Mouse (Mus musculus): ENCODE measurements around the gene Sypl. TPM values are rescaled to one million over a fixed set of nuclear protein-coding genes. Genes with fewer than 3 reads are reported as not detected.

Gene Sypl
- polyA plus RNA-seq, 1 experiment from 2014 or later = 39.5 TPM

DNA sequence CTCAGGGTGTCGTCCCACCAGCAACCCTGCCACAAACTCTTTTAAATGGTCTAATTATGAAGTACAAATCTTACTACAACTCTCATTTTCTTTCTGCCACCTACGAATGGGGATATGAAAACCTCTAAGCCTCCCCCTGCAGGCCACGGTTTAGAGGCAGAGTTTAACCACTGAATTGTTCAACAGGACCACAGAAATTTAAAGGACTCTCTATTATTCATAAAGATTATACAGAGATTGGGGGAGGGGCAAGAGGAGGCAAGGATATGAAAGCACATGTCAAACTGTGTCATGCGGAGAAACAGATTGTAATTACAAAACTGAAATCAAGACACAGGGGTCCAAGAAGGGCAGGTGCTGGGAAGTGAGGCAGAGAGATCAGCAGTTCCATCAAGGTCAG, 7.3 kb upstream of the Sypl start:
- Histone ChIP-seq H3K4me1 (replicated peaks) (0 out of 2 replicates have a peak, but pooled peaks cover 3% of the 10 kb centered on the region), H3K9ac (no peak overlapping the region), H3K9me3 (no peaks in the 10 kb centered on the region), H3K4me3 (no peak overlapping the region), H3K27me3 (no peaks in the 10 kb centered on the region), H3K27ac (replicated peaks) (no peak overlapping the region), H3K36me3 (no peaks in the 10 kb centered on the region), H3K4me2 (no peak overlapping the region)
- 79% methylated on average over 4 of the region's 4 CpGs for WGBS
- ATAC-seq (ENCODE audit: low FRiP score, low read depth) = no peak

DNA sequence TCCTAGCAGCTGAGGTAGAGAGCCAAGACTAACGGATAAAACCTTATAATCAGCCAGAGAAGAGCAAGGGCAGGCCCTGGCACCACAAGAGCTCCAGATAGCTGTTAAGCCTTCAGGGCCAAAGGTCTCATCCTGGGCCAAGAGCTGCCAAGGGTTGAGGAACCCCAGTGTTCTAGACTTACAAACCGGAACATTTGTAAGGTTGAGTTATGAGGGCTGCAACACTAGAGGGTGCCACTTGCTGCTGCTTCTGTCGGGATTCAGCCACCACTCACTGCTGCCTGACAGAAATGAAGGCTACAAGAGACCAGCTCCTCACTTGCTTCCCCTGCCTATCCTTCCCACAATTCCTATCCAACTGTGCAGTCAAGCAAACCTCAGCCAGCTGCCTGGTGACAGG, 1.3 kb upstream of the Sypl start:
- H3K27ac ChIP-seq (replicated peaks) = no peak overlapping the region
- no peak overlapping the region for H3K4me3 ChIP-seq
- 40% methylated on average over 3 of the region's 3 CpGs for WGBS
- peaks cover 25% of the 10 kb centered on the region for H3K4me1 ChIP-seq (replicated peaks)
- no peaks in the 10 kb centered on the region for H3K36me3 ChIP-seq
- no peaks in the 10 kb centered on the region for H3K9me3 ChIP-seq
- no peaks in the 10 kb centered on the region for H3K27me3 ChIP-seq
- H3K4me2 ChIP-seq = no peak overlapping the region
- no peak overlapping the region for H3K9ac ChIP-seq
- ATAC-seq (ENCODE audit: low FRiP score, low read depth) = no peak

DNA sequence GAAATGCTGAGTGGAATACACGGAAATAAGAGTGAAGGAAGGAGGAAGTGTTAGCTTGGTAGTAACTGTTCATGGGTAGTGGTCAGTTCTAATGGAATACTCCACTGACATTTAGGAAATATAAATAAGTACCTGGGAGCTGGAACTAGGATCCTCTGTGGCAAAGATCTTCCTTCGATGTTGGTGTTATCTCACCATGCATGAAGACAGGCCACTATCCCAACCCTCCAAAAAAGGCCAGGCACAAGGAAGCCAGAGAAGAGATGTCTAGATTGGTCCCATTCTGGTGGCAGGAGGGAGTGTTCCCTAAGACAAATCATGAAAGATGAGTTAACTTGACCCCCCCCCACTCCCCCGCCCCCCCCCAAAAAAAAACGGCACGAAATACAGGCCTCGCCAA, 625 bp upstream of the Sypl start:
- Histone ChIP-seq H3K27ac (replicated peaks) (peak overlapping the region; percentile 93), H3K36me3 (no peaks in the 10 kb centered on the region), H3K9me3 (no peaks in the 10 kb centered on the region), H3K9ac (peak overlapping the region; percentile 67), H3K4me1 (replicated peaks) (peaks cover 25% of the 10 kb centered on the region), H3K4me3 (peak overlapping the region; percentile 57), H3K4me2 (peak overlapping the region; percentile 78), H3K27me3 (no peaks in the 10 kb centered on the region)
- no peak for ATAC-seq (ENCODE audit: low FRiP score, low read depth)
- whole genome bisulfite sequencing = 17% methylated on average over 6 of the region's 6 CpGs

DNA sequence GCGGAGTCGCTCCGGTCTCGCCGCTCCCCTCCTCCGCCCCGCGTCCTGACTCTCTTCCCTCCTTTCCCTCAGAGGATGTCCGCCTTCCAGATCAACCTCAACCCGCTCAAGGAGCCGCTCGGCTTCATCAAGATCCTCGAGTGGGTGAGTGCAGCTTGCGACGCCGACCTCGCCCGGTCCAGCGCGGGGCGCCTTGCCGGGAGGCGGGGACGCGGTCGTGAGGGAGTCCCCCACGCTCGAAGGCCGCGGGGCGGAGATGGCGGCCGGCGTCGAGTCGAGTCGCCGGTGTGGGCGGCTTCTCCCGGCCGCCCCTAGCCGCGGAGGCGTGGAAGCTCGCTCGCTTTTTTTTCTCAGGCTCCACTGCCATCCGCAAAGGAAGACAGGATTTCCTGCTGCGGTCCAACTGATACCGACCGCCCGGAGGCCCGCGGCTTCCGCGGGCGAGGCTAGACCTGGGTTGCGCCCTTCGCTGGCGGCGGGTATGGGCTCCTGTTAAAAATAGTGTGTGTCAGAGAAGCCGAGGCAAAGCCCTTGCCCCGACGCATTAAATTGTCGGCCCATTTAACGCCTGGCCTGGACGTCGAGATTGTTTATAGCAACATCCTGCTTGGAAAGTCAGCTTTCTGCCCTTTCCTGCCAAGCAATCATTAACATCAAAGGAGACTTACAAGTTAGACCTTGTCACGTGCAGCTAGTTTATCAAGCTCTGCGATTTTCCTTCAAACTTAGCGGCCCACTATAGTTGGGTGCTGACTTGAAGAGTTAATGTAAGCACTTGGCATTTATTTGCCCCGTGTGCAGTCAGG, 728 bp downstream of the Sypl start:
- under 1% methylated on average over 67 of the region's 71 CpGs for WGBS
- Histone ChIP-seq H3K27me3 (no peaks in the 10 kb centered on the region), H3K36me3 (no peaks in the 10 kb centered on the region), H3K9me3 (no peaks in the 10 kb centered on the region), H3K4me1 (replicated peaks) (peaks cover 25% of the 10 kb centered on the region), H3K27ac (replicated peaks) (peak overlapping the region; percentile 93), H3K4me2 (peak overlapping the region; percentile 78), H3K4me3 (peak overlapping the region; percentile 57), H3K9ac (peak overlapping the region; percentile 67)
- peak; percentile 78; the same call in 1 of the 2 replicates for ATAC-seq (ENCODE audit: low FRiP score, low read depth)

DNA sequence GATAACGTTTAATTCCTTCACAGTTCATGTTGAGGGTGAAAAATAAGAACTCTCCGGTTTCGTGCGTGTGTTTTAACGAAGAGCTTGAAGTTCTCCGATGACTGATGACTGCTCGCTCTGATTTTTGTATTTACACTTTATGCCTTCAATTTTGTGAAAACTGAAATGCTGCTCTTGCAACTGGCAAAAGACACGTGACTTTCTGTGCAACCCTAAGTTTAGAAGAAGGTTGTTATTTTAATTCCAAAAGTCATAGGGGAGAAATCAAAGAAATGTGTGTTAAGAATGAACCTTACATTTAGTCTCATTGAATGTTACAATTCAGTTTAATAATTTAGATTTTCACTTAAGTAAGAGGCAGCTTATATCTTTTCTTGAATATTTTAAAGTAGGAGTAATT, 1.3 kb downstream of the Sypl start:
- H3K9me3 ChIP-seq = no peaks in the 10 kb centered on the region
- H3K4me3 ChIP-seq = peak overlapping the region; percentile 57
- H3K9ac ChIP-seq = peak overlapping the region; percentile 67
- no peaks in the 10 kb centered on the region for H3K36me3 ChIP-seq
- no peak overlapping the region; the same call in 1 of the 2 replicates for H3K27ac ChIP-seq (replicated peaks)
- WGBS = 3% methylated on average over 8 of the region's 8 CpGs
- peak overlapping the region; percentile 78 for H3K4me2 ChIP-seq
- ATAC-seq (ENCODE audit: low FRiP score, low read depth) = no peak
- no peaks in the 10 kb centered on the region for H3K27me3 ChIP-seq
- peaks cover 25% of the 10 kb centered on the region for H3K4me1 ChIP-seq (replicated peaks)

DNA sequence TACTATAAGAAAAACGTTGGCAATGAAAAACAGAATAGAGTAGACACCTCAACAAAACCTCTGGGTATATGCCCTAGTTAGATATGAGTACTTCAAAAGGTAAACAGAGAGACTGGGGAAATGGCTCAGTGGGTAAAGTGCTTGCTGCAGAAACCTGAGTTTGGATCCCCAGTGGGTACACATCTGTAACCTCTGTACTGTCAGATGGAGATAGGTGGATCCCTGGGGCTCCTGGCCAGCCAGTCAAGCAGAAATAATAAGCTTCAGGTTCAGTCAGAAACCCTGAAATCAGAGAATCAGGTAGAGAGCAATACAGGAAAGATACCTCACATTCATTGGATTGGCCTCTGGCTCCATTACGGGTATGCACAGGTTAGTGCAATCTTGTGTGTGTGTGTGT, 3.5 kb downstream of the Sypl start:
- no peaks in the 10 kb centered on the region for H3K36me3 ChIP-seq
- WGBS = 77% methylated on average over 2 of the region's 2 CpGs
- H3K9ac ChIP-seq = no peak overlapping the region
- H3K27me3 ChIP-seq = no peaks in the 10 kb centered on the region
- H3K9me3 ChIP-seq = no peaks in the 10 kb centered on the region
- no peak for ATAC-seq (ENCODE audit: low FRiP score, low read depth)
- H3K4me2 ChIP-seq = no peak overlapping the region
- H3K4me3 ChIP-seq = no peak overlapping the region
- no peak overlapping the region for H3K27ac ChIP-seq (replicated peaks)
- H3K4me1 ChIP-seq (replicated peaks) = peaks cover 25% of the 10 kb centered on the region

DNA sequence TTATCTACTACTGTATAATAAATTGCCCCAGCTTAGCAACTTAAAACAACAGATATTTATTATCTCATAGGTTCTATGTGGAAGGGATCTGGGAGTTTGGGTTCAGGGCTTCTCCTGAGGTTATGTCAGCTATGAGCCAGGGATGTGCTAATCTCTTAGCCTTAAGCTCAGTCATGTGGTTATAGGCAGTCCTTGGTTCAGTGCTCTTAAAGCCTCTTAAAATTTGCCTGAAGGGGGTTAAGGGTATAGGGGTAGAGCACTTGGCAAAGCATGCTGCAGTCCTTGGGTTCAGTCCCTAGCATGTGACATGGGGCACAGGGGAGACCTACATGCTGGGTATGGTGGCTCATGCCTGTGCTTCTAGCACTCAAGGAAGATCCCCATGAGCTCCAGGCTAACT, 8.4 kb downstream of the Sypl start:
- H3K27ac ChIP-seq (replicated peaks) = no peak overlapping the region
- H3K9me3 ChIP-seq = no peaks in the 10 kb centered on the region
- no peak for ATAC-seq (ENCODE audit: low FRiP score, low read depth)
- no peak overlapping the region for H3K4me2 ChIP-seq
- no peak overlapping the region for H3K4me3 ChIP-seq
- no peaks in the 10 kb centered on the region for H3K36me3 ChIP-seq
- no peak overlapping the region for H3K9ac ChIP-seq
- H3K27me3 ChIP-seq = no peaks in the 10 kb centered on the region
- H3K4me1 ChIP-seq (replicated peaks) = no peaks in the 10 kb centered on the region

DNA sequence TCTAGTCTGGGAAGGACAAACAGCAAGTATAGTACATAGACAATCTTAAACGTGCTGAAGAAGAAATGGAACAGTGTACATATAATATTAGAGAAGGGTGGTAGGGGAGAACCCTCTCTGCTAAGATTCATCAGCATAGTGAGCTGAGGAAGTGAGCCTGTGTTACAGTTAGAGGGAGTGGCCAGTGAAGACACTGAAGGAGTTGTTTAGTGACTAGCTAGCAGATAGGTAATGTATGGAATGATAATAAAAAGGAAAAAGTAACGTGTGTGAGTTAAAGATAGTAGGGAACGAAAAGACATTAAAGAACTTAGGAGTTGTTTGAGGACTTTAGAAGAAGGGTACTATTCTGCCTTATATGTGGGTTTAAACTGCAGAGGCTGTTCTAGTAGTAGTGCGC, 10.2 kb downstream of the Sypl start:
- Histone ChIP-seq H3K36me3 (peaks cover 7% of the 10 kb centered on the region), H3K4me3 (no peak overlapping the region), H3K27ac (replicated peaks) (no peak overlapping the region), H3K27me3 (no peaks in the 10 kb centered on the region), H3K9me3 (no peaks in the 10 kb centered on the region), H3K9ac (no peak overlapping the region), H3K4me2 (no peak overlapping the region), H3K4me1 (replicated peaks) (no peaks in the 10 kb centered on the region)
- WGBS = 94% methylated on average over 4 of the region's 4 CpGs
- no peak for ATAC-seq (ENCODE audit: low FRiP score, low read depth)

DNA sequence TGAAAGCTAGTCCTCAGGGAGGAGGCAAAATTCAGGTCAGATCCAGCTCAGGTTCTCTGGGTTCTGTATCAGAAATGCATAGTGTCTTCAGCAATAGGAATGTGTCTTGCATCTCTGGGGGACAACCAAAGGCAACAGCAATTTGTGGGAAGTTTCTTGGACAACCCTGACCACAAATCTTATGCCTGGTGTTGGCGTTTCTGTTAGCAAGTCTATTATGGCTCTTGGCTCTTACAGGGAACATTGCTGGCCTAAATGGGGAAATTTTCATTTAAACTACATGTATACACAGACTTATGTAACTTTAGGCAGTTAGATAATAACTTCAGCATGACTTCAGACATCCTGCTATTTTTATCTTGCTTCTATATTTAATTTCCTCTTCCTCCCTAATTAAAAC, 18.6 kb downstream of the Sypl start:
- H3K4me3 ChIP-seq = no peak overlapping the region
- WGBS = 90% methylated on average over 1 of the region's 1 CpGs
- peaks cover 30% of the 10 kb centered on the region for H3K36me3 ChIP-seq
- no peaks in the 10 kb centered on the region for H3K9me3 ChIP-seq
- H3K27me3 ChIP-seq = no peaks in the 10 kb centered on the region
- H3K27ac ChIP-seq (replicated peaks) = no peak overlapping the region
- no peak overlapping the region for H3K9ac ChIP-seq
- no peak for ATAC-seq (ENCODE audit: low FRiP score, low read depth)
- no peaks in the 10 kb centered on the region for H3K4me1 ChIP-seq (replicated peaks)
- H3K4me2 ChIP-seq = no peak overlapping the region

DNA sequence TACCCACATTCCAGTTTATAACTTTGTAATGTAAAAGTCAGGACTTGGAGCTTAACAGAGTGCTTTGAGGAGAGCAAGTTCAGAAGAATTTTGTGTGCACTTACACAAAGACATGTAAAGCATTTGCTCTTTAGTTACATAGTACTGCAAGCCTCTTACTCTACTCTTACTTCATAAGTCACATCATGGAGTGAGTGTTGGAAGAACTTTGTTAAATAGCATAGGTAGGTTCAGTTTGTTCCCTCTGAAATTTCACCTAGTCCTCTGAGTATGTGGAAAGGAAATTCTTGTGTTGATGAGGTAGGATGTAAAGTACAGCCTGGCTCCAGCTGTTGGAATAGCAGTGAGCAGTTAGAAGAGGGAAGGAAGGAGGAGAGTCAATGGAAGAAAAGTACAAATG, 21.2 kb downstream of the Sypl start:
- ATAC-seq (ENCODE audit: low FRiP score, low read depth) = no peak
- H3K36me3 ChIP-seq = peaks cover 18% of the 10 kb centered on the region
- H3K9ac ChIP-seq = no peak overlapping the region

DNA sequence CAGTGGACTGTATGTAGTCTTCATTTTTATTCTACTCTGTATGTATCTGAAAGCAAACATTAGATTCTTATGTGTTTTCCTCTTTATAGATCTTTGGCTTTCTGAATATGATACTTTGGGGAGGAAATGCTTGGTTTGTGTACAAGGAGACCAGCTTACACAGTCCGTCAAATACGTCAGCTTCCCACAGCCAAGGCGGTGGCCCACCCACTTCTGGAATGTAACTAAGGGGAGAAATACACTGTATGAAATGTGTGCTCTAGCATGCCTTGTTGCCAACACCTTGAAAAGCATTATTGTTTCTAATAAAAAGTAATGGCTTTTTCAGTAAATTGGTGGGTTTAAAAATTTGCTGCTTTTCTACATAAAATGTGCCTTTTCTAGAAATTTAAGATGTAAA, 21.8 kb downstream of the Sypl start:
- peaks cover 16% of the 10 kb centered on the region for H3K36me3 ChIP-seq
- H3K4me2 ChIP-seq = no peak overlapping the region
- H3K27me3 ChIP-seq = no peaks in the 10 kb centered on the region
- WGBS = 90% methylated on average over 3 of the region's 3 CpGs
- H3K27ac ChIP-seq (replicated peaks) = no peak overlapping the region
- no peaks in the 10 kb centered on the region for H3K9me3 ChIP-seq
- ATAC-seq (ENCODE audit: low FRiP score, low read depth) = no peak
- no peak overlapping the region for H3K4me3 ChIP-seq
- H3K9ac ChIP-seq = no peak overlapping the region
- H3K4me1 ChIP-seq (replicated peaks) = no peaks in the 10 kb centered on the region

More for the DNA sequence above, 21.2 kb downstream of the Sypl start:
- no peaks in the 10 kb centered on the region for H3K9me3 ChIP-seq
- no peaks in the 10 kb centered on the region for H3K4me1 ChIP-seq (replicated peaks)
- H3K27ac ChIP-seq (replicated peaks) = no peak overlapping the region
- no peaks in the 10 kb centered on the region for H3K27me3 ChIP-seq
- H3K4me2 ChIP-seq = no peak overlapping the region
- H3K4me3 ChIP-seq = no peak overlapping the region

DNA sequence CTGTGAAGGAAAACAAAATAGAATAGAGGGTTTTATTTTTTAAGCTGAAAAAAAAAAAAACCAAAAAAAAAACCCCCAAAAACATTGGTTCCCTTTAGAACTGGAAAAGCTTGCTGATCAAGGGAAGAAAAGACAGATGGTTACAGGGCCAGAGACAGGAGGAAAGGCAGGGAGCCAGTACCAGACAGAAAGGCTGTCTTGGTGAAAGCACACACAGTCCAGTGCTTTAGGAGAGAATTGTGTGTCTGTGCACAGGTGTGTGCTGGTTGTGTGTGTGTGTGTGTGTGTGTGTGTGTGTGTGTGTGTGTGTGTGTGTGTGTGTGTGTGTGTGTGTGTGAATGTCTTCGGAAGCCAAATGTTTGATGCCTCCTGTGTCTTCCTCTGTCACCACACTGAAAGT, 28.9 kb downstream of the Sypl start:
- no peak overlapping the region for H3K4me3 ChIP-seq
- no peaks in the 10 kb centered on the region for H3K27me3 ChIP-seq
- H3K9ac ChIP-seq = no peak overlapping the region
- H3K36me3 ChIP-seq = no peaks in the 10 kb centered on the region
- no peaks in the 10 kb centered on the region for H3K9me3 ChIP-seq
- H3K4me2 ChIP-seq = no peak overlapping the region
- 89% methylated on average over 1 of the region's 1 CpGs for WGBS
- no peak for ATAC-seq (ENCODE audit: low FRiP score, low read depth)
- no peaks in the 10 kb centered on the region for H3K4me1 ChIP-seq (replicated peaks)
- H3K27ac ChIP-seq (replicated peaks) = no peak overlapping the region

DNA sequence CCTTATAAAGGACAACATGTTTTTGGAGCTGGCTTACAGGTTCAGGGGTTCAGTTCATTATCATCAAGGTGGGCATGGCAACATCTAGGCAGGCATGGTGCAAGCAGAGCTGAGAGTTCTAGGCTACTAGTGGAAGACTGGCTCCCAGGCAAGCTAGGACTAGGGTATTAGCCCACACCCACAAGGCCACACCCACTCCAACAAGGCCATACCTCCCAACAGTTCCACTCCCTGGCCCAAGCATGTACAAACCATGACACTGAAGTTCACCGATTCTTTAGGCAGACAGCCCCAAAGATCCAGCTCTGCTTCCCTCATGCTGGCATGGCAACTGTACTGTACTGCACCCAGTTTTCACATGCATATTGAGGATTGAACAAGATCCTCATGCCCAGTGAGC, 29.4 kb downstream of the Sypl start:
- Histone ChIP-seq H3K4me2 (no peak overlapping the region), H3K27me3 (no peaks in the 10 kb centered on the region), H3K9me3 (no peaks in the 10 kb centered on the region), H3K4me1 (replicated peaks) (no peaks in the 10 kb centered on the region), H3K27ac (replicated peaks) (no peak overlapping the region), H3K9ac (no peak overlapping the region), H3K4me3 (no peak overlapping the region), H3K36me3 (no peaks in the 10 kb centered on the region)
- ATAC-seq (ENCODE audit: low FRiP score, low read depth) = no peak
- 100% methylated on average over 1 of the region's 1 CpGs for WGBS

All from hindbrain, embryonic 15.5 days (tissue).